Mouse (Mus musculus) forebrain, embryonic 16.5 days (tissue): ENCODE data around the gene Gm28053. TPM values are rescaled to one million over a fixed set of nuclear protein-coding genes. Genes with fewer than 3 reads are reported as not detected.

Source experiments
- ATAC-seq: fragments of 200-750 bp; cut with Nextera tagmentation; 2 replicates; pipeline ENCODE4 v1.8.0; 2017; ENCODE audit warnings: mild to moderate bottlenecking, moderate library complexity
- H3K27ac ChIP-seq: fragments of 300-500 bp; sonication (generic); 2 replicates; pipeline ENCODE4 v1.5.1; 2014; ENCODE audit warnings: low read length, control low read depth
- H3K27me3 ChIP-seq: fragments of 300-500 bp; sonication (generic); replicated peaks from 2 replicates; pipeline ENCODE4 v1.6.1; 2014; ENCODE audit warnings: low read length; ENCODE audit not compliant: control insufficient read depth, insufficient read depth
- H3K36me3 ChIP-seq: fragments of 300-500 bp; sonication (generic); 2 replicates; pipeline ENCODE4 v1.6.1; 2014; ENCODE audit not compliant: control insufficient read depth, insufficient read depth
- H3K4me1 ChIP-seq: fragments of 300-500 bp; sonication (generic); replicated peaks from 2 replicates; pipeline ENCODE4 v1.6.1; 2014; ENCODE audit warnings: low read length; ENCODE audit not compliant: control insufficient read depth, insufficient read depth
- H3K4me2 ChIP-seq: fragments of 300-500 bp; sonication (generic); 2 replicates; pipeline ENCODE4 v1.6.1; 2014; ENCODE audit warnings: mild to moderate bottlenecking, low read length, control low read depth
- H3K4me3 ChIP-seq: fragments of 300-500 bp; sonication (generic); replicated peaks from 2 replicates; pipeline ENCODE4 v1.5.1; 2014; ENCODE audit warnings: mild to moderate bottlenecking, low read length, control low read depth
- H3K9ac ChIP-seq: fragments of 300-500 bp; sonication (generic); replicated peaks from 2 replicates; pipeline ENCODE4 v1.6.1; 2014; ENCODE audit warnings: low read depth, low read length, control low read depth
- H3K9me3 ChIP-seq: fragments of 300-500 bp; sonication (generic); 2 replicates; pipeline ENCODE4 v1.6.1; 2016; ENCODE audit warnings: low read length; ENCODE audit not compliant: control insufficient read depth
- WGBS: fragments of 180-500 bp; shearing (Covaris S2); extraction: QIAGEN DNeasy Blood & Tissue Kit; methylation state at CpG from one replicate; pipeline ENCODE4 v1.1.7; 2014; 5-methylcytosine and 5-hydroxymethylcytosine counted together
- polyA plus RNA-seq: library from polyadenylated mRNA; unstranded; fragments of >200 nt; fragmentation: Nextera tagmentation; extraction: Ambion mirVana; gene quantifications from 2 replicates; pipeline ENCODE4 v1.2.1, GENCODE M21; 2015

The Gm28053 gene
- 1.1 TPM in 1 of 2 replicates, not detected in the other for polyA plus RNA-seq

DNA sequence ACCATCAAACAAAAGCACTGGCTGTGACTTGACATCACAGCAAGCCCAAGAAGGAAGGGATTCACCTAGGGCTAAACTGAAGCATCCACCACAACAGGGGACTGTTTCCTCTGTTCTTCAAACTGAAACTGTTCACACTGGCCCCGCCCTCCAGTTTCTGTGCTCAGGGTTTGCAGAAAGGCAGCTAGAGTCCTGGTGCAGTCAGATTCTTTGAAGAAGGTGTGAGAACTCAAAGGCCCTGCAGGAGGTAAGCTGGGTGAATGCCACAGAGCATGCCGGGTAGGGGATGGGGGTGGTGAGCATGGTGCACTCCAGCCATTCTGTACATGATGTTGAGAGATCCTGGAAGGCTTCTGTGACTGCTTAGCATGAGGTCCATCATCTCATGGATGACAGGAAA lies at the start of gene Gm28053, which contains the start of gene Gimap7:
Gene Gm28053, plus strand, starts transcription at position 153 of the 400 bp plus-strand sequence.
Gene Gimap7, plus strand, starts transcription at position 167 of the 400 bp plus-strand sequence.
- no peak within 1 kb of the TSS for H3K4me2 ChIP-seq
- no peaks in the 10 kb centered on the region for H3K27me3 ChIP-seq
- ATAC-seq, result no peak
- WGBS, result 60% methylated on average over 2 of the region's 2 CpGs
- H3K4me3 ChIP-seq, result no peak within 1 kb of the TSS
- H3K27ac ChIP-seq, result no peak within 1 kb of the TSS
- no peaks in the 10 kb centered on the region for H3K9me3 ChIP-seq
- no peaks in the 10 kb centered on the region for H3K36me3 ChIP-seq
- H3K4me1 ChIP-seq, result no peaks in the 10 kb centered on the region
- H3K9ac ChIP-seq, result no peak within 1 kb of the TSS

DNA sequence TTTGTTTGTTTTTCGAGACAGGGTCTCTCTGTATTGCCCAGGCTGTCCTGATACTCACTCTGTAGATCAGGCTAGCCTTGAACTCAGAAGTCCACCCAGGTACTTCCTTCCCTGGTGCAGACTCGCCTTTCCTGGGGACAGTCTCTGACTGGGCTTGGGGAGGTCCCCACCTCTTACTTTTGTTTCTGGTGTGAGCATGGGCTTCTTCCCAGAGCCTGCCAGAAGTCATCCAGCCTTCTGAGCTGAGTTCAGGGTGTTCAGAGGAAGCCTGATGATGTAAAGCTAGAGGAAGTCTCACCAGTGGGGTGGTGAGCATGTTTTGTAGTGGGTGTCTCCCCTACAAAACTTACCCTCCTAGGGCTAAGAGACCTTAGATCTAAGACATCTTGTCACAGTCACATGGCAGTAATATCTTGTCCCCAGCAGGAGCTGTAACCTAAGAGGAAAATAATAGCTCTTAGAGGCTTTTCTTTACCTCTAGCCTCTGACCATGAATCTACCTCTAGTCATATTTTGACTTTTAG lies 48.9 kb upstream of the Gm28053 start:
- H3K36me3 ChIP-seq, result no peaks in the 10 kb centered on the region
- 64% methylated on average over 2 of the region's 2 CpGs for WGBS
- no peaks in the 10 kb centered on the region for H3K27me3 ChIP-seq
- H3K4me3 ChIP-seq, result no peak overlapping the region
- H3K4me1 ChIP-seq, result no peaks in the 10 kb centered on the region
- H3K27ac ChIP-seq, result no peak overlapping the region
- no peak for ATAC-seq
- no peak overlapping the region for H3K9ac ChIP-seq
- H3K9me3 ChIP-seq, result no peaks in the 10 kb centered on the region
- no peak overlapping the region for H3K4me2 ChIP-seq

DNA sequence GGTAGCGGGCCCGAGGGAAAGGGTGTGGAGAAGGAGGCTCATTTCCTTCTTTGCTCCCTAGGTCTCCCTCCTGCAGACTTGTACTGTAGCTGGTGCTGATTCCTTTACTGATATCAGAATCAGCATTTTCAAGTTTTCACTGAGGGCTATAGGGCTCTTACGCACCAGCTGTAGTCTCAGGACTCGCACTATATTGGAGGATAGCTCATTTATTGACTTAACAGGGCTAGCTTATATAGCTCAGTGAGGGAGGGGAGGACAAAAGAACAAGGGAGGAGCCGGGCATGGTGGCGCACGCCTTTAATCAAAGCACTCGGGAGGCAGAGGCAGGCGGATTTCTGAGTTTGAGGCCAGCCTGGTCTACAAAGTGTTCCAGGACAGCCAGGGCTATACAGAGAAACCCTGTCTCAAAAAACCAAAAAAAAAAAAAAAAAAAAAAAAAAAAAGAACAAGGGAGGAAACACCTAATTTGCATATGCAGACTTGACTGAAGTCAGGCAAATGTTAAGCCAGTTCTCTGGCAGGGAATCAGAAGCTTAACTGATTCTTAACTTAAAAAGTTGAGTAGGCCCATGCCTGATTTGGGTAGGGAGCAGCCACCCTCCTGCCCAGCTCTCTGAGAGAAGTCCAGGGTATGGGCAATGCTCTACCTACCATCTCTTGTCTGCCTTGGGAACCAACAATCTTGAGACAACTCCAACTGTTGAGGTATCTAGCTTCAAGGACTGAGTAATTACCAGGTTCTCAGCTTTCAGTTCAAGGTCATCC lies 43.9 kb upstream of the Gm28053 start:
- Histone ChIP-seq H3K4me1 (no peaks in the 10 kb centered on the region), H3K36me3 (no peaks in the 10 kb centered on the region), H3K9ac (no peak overlapping the region), H3K9me3 (no peaks in the 10 kb centered on the region), H3K27me3 (no peaks in the 10 kb centered on the region), H3K27ac (no peak overlapping the region), H3K4me3 (no peak overlapping the region), H3K4me2 (no peak overlapping the region)
- 97% methylated on average over 9 of the region's 9 CpGs for WGBS
- no peak for ATAC-seq

GRCm38 (mm10) chr6:48675400-48675930 lies 42.9 kb upstream of the Gm28053 start:
- Histone ChIP-seq H3K27ac (no peak overlapping the region), H3K9me3 (no peaks in the 10 kb centered on the region), H3K4me1 (no peaks in the 10 kb centered on the region), H3K27me3 (no peaks in the 10 kb centered on the region), H3K36me3 (no peaks in the 10 kb centered on the region), H3K4me2 (no peak overlapping the region), H3K4me3 (no peak overlapping the region; the same call in 1 of the 2 replicates), H3K9ac (no peak overlapping the region)
- no peak for ATAC-seq
- 38% methylated on average over 10 of the region's 10 CpGs for WGBS

- H3K27ac ChIP-seq, result no peak within 1 kb of the TSS
- no peaks in the 10 kb centered on the region for H3K27me3 ChIP-seq
- H3K9me3 ChIP-seq, result no peaks in the 10 kb centered on the region
- H3K36me3 ChIP-seq, result no peaks in the 10 kb centered on the region
- no peak within 1 kb of the TSS for H3K4me2 ChIP-seq
- no peak within 1 kb of the TSS for H3K9ac ChIP-seq
- no peak for ATAC-seq
- H3K4me1 ChIP-seq, result no peaks in the 10 kb centered on the region
- WGBS, result 24% methylated on average over 9 of the region's 13 CpGs
- no peak within 1 kb of the TSS; the same call in 1 of the 2 replicates for H3K4me3 ChIP-seq
Observed at GRCm38 (mm10) chr6:48675931-48676859, 42.2 kb upstream of the Gm28053 start, which contains the start of gene Gimap9. Gene Gimap9, plus strand, starts transcription at chr6:48676129.

DNA sequence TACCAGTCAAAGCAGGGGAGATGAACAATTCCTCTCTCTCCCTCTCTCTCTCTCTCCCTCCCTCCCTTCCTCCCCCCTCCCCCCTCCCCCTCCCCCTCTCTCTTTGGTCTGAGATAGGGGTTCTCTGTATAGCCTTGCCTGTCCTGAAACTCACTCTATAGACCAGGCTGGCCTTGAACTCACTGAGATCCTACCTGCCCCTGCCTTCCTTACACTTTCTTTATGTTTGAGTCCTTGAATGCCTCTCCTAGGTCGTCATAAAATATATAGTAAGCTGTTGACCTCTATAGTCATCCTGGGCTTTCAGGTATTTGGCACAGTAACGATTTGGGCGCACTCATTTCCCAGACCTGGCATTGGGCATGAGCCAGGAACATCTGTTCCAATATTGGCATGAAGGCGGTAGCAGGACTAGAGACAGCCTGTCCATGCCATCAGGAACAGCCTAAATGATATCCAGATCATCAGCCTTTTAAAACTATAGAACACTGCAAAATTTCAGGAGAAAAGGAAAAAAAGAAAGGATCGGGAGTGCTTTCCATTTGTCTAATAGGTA lies 41.5 kb upstream of the Gm28053 start:
- Histone ChIP-seq H3K4me1 (no peaks in the 10 kb centered on the region), H3K9ac (no peak overlapping the region), H3K4me2 (no peak overlapping the region), H3K27ac (no peak overlapping the region), H3K36me3 (no peaks in the 10 kb centered on the region), H3K27me3 (no peaks in the 10 kb centered on the region), H3K9me3 (no peaks in the 10 kb centered on the region), H3K4me3 (no peak overlapping the region)
- 72% methylated on average over 5 of the region's 5 CpGs for WGBS
- ATAC-seq, result no peak

GRCm38 (mm10) chr6:48677492-48678345 lies 40.7 kb upstream of the Gm28053 start:
- no peak overlapping the region for H3K4me2 ChIP-seq
- no peaks in the 10 kb centered on the region for H3K9me3 ChIP-seq
- H3K36me3 ChIP-seq, result no peaks in the 10 kb centered on the region
- H3K27me3 ChIP-seq, result no peaks in the 10 kb centered on the region
- WGBS, result 92% methylated on average over 17 of the region's 17 CpGs
- H3K4me3 ChIP-seq, result no peak overlapping the region
- no peaks in the 10 kb centered on the region for H3K4me1 ChIP-seq
- ATAC-seq, result no peak
- H3K9ac ChIP-seq, result no peak overlapping the region
- H3K27ac ChIP-seq, result no peak overlapping the region

DNA sequence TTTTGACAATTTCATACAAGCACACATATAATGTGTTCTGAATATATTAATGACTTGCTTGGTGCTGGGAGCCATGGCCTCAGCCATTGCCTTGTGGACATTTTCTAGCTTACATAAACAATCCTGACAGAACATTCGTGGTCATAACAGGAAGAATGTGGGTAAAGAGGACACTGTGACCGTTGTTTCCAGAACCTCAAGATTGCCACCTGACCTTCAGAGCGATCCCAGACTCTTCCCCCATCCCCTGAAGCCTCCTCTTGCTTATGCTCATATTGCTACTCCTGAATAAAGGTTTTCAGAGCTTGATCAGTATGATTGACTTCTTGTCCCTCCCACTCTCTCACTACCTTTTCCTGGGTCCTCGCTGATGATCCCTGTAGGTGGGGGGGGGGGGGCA lies 40.0 kb upstream of the Gm28053 start:
- ATAC-seq, result no peak
- H3K4me1 ChIP-seq, result no peaks in the 10 kb centered on the region
- H3K4me2 ChIP-seq, result no peak overlapping the region
- no peaks in the 10 kb centered on the region for H3K36me3 ChIP-seq
- no peaks in the 10 kb centered on the region for H3K9me3 ChIP-seq
- no peak overlapping the region for H3K9ac ChIP-seq
- no peaks in the 10 kb centered on the region for H3K27me3 ChIP-seq
- WGBS, result 85% methylated on average over 4 of the region's 4 CpGs
- H3K4me3 ChIP-seq, result no peak overlapping the region
- H3K27ac ChIP-seq, result no peak overlapping the region
